Mouse (Mus musculus) adrenal gland, postnatal 4 days (tissue): ENCODE results near the gene Fnbp1. TPM values are rescaled to one million over a fixed set of nuclear protein-coding genes. Genes with fewer than 3 reads are reported as not detected.

ENCODE experiments used
- DNase-seq, 2 experiments: peaks; one replicate each; pipeline ENCODE4 v3.0.0; 2021 to 2022; ENCODE audit warnings: low spot score in 2 of 2, mixed read lengths in 2 of 2
- total RNA-seq, 2 experiments: library from RNA; stranded (reverse); gene quantifications; 2 replicates each; pipeline ENCODE4 v1.2.3; 2021

Fnbp1 gene
- total RNA-seq, 2 experiments from 2014 or later = 69.0 to 82.4 TPM

DNA sequence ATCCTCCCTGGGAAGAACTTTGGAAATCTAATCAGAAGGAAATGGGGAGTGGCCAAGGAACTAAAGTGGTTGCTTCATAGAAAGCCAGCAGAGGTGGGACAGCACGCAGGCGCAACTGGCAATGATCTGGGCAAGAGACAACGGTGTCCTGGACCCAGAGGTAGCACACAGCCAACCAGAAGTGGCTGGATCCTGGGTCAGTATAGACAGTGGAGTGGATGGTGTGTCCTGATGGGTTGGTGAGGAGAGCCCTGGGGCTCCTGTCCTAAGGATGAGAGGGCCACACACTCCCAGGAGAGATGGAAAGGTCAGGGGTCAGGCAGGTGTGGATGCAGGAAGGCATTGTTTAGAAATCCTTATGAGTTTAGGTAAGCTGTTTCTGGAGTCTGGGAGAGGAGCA lies 40.5 kb downstream of the Fnbp1 start:
- DNase-seq = no peak

DNA sequence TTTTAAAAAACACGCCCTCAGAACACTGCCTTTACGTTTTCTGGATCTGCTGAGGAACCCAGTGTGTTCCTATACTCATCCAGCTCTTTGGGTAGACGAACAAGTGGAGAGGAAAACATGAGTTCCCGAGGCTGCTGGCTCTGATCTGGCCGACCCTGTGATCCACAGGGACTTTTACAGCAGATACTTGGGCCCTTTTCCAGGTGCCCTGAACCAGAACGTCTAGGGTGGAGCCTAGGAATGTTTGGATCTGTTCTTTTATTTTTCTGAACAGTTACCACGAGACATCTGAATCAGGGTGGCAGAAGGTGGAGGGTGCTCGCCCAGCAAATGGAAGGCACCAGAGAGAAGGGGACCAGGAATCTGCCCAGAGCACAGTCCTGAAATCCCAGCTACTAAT lies 42.7 kb downstream of the Fnbp1 start:
- DNase-seq = no peak

DNA sequence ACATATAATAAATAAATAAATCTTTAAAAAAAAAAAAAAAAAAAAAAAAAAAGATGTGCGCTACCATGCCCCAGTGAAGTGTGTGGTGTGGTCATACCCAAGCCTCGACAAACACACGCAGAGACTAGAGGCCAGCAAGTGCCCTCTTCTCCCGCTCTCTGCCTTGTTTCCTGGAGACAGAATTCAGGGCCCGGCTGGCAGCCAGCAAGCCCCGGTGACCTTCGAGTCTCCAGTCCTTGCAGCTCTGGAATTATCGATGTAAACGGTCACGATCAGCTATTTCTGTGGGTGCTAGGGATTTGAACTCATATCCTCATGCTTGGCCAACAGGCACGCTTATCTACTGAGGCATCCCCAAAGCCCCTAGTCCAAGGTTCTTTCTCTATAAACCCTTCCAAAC lies 43.2 kb downstream of the Fnbp1 start:
- no peak for DNase-seq

DNA sequence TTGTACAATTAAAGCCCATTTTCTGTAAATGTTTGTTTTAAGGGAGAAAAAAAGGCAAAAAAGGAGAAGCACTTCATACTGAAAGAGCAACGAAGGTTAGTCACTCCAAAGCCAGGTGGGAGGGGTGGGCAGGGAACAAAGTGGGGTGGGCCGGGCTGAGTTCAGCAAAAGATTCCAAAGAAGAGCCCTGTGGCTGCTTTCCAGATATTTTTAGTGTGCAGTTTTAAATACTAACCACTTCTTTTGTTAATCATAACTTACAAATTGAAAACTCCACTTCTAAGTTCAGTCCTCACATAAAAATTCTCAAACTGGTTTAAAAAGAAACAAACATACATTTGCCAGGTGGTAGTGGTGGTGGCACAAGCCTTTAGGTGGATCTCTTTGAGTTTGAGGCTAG lies 44.5 kb downstream of the Fnbp1 start:
- no peak for DNase-seq

DNA sequence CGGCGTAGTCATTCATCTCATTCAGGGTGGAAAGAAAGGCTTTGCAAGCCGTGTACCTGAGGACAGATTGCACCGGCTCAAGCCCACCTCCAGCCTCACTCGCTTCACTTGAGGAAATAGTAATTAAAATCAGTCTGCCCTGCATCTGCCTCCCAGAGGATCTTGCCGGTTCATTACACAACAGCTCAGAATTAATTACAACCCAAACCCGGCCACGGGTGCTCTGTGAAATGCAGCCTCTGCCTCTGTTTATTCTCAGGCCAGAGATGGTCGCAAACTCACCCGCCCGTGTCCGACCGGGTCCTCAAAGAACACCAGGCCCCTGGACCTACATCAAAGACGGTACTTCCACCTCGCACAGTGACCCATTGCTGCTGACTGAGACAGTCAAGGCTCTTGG lies 45.7 kb downstream of the Fnbp1 start:
- DNase-seq = no peak

DNA sequence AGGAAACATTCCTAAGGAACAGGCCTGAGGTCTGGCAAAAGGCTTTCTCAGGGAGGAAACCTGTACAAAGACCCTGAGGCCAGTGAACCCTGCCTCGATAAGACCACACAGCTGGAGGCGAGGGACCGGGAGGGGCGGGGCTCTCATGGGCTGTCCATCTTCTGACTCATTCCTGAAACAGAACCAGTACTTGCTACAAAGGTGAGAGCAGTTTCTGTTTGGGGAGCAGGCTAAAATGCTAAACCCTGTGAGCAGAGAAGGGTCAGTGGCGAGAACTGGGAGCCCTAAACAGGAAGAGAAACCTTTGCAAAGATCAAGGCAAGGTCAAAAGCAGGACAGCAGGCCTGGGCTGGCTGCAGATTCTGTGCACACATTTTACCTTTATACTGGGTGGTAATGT lies 47.2 kb downstream of the Fnbp1 start:
- no peak for DNase-seq

DNA sequence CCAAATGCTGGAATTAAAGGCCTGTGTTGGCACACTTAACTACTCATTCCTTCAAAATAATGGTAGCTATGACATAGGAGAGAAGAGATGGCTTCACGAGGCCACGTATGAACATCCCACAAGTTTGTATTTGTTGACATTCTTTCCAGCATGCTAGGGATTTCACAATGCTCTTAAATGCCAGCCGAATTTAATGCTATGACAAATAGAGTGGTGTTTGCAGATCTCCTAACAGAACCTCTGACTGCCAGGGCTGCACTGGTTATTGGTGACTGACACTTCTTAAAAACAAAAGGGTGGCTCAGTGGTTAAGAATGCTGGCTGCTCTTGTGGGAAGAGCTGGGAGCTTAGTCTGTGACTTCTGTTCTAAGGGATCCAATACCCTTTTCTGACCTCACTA lies 48.9 kb downstream of the Fnbp1 start:
- DNase-seq = no peak

DNA sequence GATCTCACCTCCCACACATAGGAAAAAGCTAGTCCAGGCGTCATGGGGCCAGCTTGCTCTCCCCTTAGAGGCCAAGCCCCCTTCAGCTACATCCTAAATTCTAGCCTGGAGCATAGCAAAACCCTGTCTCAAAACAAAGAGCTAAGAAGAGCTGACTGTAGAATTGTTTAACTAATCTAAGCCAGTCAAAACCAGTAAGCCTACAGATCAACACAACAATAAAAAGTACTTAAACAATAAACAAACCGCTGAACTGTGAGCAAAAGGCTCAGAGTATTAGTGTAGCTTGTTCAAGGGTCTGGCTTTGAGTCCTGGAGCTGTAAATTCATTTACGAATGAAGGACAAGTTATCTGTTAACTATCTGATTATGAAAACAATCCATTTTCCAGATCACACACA lies 50.6 kb downstream of the Fnbp1 start:
- no peak for DNase-seq

DNA sequence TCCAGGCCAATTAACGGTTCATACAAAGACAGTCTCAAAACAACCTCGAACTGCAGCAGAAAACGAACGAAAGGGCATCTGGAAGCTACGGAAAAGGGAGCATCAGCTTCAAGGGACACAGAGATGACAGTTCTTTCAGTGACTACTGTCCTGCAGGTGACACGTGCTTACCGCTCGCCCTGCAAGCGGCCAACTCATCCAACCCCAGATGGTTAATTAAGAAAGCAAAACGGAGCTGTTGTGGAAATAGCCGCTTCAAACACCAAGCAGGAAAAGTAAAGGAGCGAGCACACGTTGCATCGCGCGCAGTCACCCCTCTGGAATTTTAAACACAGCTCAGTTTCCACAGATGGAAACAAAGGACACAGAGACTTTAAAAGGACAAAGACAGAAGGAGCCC lies 52.2 kb downstream of the Fnbp1 start:
- no peak for DNase-seq

DNA sequence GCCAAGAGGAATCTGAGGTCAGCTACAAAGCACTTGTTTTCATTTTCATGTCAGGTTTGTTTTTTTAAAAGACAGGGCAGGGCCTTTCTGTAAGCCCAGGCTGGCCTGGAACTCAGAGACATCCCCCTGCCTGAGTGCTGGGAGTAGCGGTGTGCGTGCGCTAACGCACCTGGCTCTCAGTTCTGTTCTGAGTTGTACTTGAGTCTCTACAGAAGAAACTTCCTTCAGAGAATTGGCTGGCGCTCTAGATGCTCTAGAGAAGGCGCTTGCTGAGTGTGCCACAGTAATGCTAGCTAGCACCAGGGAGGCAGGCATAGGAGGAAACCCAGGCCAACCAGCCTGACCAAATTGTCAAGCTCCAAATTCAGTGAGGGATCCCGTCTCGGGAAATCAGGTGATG lies 52.9 kb downstream of the Fnbp1 start:
- DNase-seq = no peak

DNA sequence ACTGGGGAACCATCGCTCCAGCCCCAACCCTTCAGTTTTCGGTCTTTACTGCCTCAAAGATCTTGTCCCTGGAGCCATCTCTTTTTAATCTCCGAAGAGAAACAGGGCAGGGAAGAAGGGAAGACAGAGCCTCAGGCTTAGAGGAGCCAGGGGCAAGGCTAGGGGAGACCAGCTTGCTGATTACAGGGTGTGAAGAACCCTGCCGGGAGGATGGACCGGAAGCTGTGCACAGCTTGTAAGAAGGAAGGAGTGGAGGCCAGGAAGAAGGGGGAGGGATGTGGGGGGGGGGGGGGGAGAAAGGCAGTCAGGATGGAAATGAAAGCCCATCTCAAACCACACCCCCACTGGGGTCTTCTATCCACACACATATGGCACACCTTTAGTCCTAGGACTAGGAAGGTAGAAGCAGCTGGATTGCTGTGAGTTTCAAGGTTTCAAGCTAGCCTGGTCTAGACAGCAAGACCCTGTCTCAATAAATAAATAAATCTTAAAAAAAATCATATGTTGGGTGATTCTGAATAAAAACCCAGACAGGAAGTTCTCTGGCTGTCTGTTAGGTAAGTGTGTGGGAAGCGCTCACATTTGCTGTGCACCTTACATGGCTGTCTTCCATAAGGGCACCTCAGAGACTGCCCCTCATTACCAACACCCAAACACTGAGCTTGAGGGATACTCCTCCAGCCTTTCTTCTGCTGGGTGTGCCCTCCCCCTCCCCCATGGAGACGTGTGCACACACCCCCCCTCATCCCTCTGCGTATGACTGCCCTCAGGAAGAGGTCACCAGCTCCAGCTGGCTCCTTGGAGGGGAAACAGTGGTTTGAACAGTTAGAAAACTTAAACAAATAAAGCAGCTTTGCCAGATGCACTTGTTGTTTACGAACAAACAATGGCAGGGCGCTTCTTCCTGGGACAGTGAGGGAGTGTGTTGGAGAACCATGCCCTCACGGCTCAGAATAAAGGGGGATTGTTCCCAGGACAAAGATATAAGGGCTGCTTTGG lies 53.8 kb downstream of the Fnbp1 start:
- DNase-seq = no peak

DNA sequence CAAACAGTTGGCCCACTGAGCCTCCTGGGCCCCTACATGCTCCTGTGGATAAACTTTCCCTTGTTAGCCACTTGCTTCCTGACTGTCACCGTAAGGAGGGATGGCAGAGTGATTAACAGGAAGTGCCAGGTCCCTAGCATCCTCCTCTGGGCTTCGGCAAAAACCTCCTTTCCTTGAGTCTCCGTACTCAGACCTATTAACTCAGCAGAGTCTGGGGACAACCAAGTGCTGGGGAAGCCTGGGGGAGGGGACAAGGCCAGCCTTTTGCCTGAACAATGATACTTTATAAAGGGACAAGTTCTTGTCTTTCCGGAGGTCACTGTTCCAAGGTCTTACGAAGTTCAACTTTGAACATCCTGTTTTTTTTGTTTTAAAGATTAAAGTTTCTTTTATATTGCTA lies 54.7 kb downstream of the Fnbp1 start:
- DNase-seq = no peak

DNA sequence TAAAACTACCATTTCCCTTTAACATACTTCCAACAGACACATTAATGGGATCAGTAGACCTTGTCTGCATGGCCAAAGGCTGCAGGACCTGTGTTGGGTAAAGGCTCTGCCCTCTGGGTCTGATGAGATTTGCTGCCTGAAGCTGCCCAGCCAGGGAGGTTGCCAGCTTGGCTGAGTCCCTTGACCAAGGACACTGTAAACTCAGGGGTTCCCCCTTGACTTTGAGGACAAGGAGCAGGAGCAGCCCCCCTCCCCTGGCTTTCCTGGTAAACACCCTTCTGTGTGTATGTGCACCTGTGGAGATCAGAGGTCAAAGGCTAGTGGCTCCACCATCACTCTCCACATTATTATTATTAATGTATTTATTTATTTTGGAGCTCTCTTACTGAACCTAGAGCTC lies 55.3 kb downstream of the Fnbp1 start:
- no peak for DNase-seq

DNA sequence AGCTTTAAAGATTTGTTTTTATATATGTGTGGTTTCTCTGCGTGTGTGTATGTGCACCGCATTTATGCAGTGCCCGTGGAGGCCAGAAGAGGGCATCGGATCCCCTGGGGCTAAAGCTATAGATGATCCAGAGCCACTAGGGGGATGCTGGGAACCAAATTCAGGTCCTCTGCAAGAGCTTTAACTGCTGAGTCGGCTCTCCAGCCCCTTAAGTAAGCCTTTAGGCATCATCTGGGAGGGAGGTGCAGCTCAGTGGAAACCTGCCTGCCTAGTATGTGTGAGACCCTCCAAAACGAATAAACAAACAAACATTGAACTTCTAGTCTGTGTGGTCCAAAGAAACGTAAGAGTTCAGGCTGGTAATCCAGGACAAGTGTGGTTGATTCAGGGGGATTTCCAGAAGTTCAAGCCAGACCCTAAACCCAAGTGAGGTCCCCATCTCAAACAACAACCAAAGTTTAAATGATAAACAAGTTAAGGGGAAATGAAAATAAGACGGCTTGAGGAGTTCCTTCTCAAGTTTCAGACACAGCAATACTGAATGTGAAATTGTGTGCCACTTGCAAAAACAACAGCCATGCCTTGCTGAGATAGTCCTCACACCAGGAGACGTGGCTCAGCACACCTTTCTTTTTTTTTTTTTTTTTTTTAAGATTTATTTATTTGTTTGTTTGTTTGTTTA lies 57.5 kb downstream of the Fnbp1 start:
- DNase-seq = no peak

DNA sequence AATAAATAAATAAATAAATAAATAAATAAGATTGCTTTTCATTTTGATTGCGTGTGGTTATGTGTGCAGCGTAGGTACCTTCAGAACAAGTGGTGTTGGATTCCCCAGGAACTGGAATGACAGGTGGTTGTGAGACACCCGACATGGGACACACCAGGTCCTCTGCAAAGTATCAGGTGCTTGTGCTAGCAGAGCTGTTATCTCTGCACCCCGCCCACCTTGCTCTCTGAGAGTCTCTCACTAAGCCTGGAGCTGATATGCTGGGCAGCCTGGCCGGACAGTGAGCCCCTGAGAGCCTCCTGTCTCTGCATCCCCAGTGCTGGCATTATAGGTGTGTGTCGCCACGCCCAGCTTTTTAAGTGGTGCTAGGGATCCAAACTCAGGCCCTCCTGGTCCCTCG lies 58.4 kb downstream of the Fnbp1 start:
- DNase-seq = no peak

DNA sequence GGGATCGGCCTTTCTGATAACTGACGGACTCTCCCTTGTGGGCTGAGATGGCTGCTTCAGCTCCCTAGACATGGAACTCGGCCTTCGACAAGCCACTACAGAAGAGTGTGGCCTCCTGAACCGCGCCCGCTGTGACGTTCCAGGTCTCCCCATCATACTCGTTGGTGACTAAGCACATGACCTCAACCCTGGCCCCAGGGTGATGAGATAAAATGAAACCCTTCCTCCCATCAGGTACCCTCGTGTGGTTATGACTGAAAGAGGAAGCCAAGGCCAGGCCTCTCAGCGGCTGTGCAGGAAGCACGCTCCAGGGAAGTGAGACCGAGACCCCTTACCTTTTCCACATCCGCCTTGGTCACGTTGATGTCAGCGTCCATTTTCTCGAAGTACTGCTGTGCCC lies 59.2 kb downstream of the Fnbp1 start:
- DNase-seq = no peak

DNA sequence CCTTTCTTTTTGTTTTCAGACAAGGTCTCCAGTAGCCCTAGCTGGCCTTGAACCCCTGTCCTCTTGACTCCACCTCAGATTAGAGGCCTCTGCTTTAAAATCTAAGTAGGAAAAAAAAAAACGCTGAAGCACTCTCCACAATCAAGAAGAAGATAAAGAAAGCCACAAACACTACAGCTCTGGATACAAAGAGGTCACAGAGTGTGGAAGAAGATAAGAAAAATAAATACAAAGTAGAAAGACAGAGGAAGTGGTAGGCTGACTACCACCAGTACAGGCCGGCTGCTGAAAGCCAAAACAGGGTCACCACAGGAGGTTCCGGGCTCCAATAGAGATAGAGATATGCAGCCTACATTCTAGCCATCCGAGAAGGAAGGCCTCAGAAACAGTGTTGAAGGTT lies 60.5 kb downstream of the Fnbp1 start:
- no peak for DNase-seq

DNA sequence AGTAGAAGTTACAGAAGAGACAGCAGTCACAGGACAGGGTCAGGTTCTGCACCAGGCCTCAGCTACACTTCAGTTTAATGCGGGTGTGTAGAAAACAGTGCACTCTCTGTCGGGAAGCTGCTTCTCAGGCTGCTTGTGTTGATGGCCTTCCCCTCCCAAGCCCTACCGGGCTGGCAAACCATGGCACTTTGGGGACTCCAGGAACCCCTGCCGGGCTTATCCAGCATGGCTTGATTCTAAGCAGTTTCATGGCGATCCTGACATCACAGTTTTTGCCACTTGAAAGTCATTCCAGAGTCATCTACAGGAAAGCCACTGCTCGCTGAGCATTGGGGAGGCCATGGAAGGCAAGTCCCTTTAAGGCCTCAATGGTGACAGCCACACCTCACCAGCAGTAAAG lies 62.7 kb downstream of the Fnbp1 start:
- no peak for DNase-seq

DNA sequence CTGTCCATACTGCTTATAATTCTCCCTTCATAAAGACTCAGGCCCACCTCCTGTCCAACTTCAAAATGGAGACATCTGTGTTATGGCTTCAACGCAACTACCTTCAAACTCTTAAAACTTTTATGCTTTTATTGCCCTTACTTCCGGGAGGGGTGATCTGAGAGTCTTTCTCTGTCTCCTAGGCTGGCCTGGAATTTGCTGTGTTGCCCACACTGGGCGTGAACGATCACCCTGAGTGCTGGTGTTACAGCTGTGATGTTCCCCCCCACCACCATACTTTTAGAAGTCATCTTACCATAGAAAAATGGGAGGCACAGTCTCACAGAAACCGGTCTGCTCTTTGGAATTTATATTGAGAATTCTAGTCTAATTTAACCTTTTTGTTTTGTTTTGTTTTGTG lies 64.2 kb downstream of the Fnbp1 start:
- DNase-seq = no peak

DNA sequence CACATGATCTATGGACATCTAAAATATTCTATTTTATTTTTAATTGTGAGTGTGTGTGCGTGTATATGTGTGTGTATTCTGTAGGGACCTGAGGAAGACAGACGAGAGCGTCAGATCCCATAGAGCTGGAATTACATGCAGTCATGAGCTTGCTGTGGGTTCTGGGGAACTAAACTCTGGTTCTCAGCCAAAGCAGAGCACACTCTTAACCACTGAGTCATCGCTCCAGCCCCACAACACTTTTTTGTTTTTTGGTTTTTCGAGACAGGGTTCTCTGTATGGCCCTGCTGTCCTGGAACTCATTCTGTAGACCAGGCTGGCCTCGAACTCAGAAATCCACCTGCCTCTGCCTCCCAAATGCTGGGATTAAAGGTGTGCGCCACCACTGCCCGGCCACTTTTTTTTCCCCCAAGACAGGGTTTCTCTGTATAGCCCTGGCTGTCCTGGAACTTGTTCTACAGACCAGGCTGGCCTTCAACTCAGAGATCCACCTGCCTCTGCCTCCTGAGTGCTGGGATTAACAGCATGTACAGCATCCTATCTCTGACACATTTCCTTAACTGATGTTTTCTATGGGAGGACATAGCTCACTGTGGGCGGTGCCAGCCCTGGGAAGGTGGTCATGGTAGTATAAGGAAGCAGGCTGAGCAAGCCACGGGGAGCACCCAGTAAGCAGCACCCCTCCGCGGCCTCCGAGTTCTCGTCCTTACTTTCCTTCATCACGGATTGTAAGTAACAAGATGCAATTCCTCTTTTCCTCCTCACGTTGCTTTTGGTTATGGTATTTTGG lies 65.3 kb downstream of the Fnbp1 start:
- DNase-seq = no peak

DNA sequence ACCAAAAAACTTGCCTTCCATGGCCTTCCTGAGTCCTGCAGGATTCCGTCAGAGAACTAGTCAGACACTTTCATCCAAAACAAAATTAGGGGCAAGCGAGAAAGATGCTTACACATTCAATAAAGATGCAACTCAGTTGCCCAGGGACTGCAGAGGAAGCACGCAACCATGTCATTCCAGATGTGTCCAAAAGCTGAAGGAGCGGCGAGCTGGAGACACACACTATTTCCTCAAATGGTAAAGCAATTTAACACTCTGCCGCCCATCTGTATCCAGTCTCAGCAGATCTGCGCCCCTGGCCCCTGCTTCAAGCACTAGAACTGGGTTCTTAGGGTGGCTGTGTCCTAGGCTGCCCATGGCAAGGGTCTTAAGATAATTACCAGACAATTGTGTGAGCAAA lies 66.0 kb downstream of the Fnbp1 start:
- no peak for DNase-seq

DNA sequence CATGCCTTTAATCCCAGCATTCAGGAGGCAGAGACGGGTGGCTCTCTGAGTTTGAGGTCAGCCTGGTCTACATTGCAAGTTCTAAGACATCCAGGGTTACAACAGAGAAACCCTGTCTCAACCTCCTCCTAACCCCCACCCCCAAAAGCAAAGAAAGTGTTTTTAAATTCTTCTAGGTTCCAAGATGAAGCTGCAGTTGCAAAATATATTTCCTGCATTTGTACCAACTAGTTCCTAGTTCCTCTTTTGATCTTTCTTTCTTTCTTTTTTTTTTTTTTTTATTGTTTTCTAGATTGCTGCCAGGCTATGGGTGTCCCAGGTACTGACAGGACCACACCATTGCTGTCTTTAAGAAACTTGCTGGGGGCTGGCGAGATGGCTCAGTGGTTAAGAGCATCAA lies 66.6 kb downstream of the Fnbp1 start:
- DNase-seq = no peak
